Mouse (Mus musculus): ENCODE measurements around the gene Ruvbl1. TPM values are rescaled to one million over a fixed set of nuclear protein-coding genes. Genes with fewer than 3 reads are reported as not detected.

The Ruvbl1 gene
- total RNA-seq, 1 experiment from 2014 or later, result 34.6 TPM

- DNase-seq, result no peak
Measured at GRCm38 (mm10) chr6:88545397-88545790, 80.2 kb downstream of the Ruvbl1 start.

Other genes starting within 250 kb of the Ruvbl1 start
- not detected in 2 replicates for gene Dnajb8, start 243.1 kb upstream of the Ruvbl1 start, total RNA-seq (2021)
- gene Eefsec, start 18.9 kb upstream of the Ruvbl1 start, total RNA-seq (2021), result 15.0 and 19.3 TPM in 2 replicates
- 157 and 179 TPM in 2 replicates for gene Sec61a1, start 53.5 kb downstream of the Ruvbl1 start, total RNA-seq (2021)
- gene Kbtbd12, start 172.5 kb downstream of the Ruvbl1 start, total RNA-seq (2021), result 0.52 and 0.86 TPM in 2 replicates